ENCODE assay signal across 8 mouse cellular contexts in the genomic region with DNA sequence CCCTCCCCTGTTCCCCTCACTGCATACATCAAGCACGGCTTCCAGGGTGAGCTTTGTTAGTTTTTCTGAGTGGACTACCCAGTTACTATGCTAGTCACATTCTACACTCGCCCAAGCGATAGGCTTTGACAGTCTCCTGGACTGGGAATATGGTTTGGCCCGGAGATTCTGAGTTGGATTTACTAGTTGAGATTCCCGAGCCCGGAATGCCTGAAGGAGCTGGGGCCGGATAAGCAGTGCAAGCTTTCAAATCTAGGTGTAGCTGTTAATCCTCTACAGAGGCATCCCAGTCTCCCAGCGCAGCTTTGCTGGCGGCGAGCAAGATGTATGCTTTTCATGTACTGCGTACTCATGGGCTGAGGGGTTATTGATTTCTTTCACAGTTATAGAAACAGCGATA. TPM values are rescaled to one million over a fixed set of nuclear protein-coding genes. Genes with fewer than 3 reads are reported as not detected.
DNase-seq lines count a peak whose midpoint lies in the region; ATAC-seq lines count a peak whose summit lies in the region.

No protein-coding gene starts in this region.

- DNase-seq in Muller cell, postnatal 12 days (ENCODE audit: inconsistent ontology term), result peak; percentile 60
- DNase-seq in kidney, adult 11 months, result peak; percentile 7
- DNase-seq in left cerebral cortex, postnatal 14 days (ENCODE audit: low spot score in 2 of 2), result peak; percentile 62 to 70
- DNase-seq in mesoderm, embryonic 11.5 days (ENCODE audit: low read depth, low spot score), result peak; percentile 55
- no peak for DNase-seq in thymus, postnatal 0 days (ENCODE audit: low spot score)

- H3K9me3 ChIP-seq in forebrain, embryonic 16.5 days (ENCODE audit: control insufficient read depth, low read length), result no peaks in the 10 kb centered on the region
- no peaks in the 10 kb centered on the region for H3K9me3 ChIP-seq in stomach, embryonic 14.5 days (ENCODE audit: control insufficient read depth, low read depth, low read length)

- H3K4me1 ChIP-seq in forebrain, embryonic 16.5 days (replicated peaks; ENCODE audit: control insufficient read depth, insufficient read depth, low read length), result peaks cover 29% of the 10 kb centered on the region
- peaks cover 7% of the 10 kb centered on the region; the same call in 1 of the 2 replicates for H3K4me1 ChIP-seq in stomach, embryonic 14.5 days (ENCODE audit: control insufficient read depth, insufficient read depth, low read length)

- intact Hi-C loops in left cerebral cortex, postnatal 14 days (cut with DNase I), result loop anchor here (2.0 kb wide), 1 partner anchor 1584 kb away; no protein-coding TSS in a partner anchor

- ATAC-seq in cerebellum, adult (ENCODE audit: insufficient number of reproducible peaks, low FRiP score, low TSS enrichment), result peak; percentile 62
- ATAC-seq in forebrain, embryonic 16.5 days, result peak; percentile 51
- ATAC-seq in stomach, embryonic 14.5 days (ENCODE audit: insufficient number of reproducible peaks, insufficient read depth, low FRiP score, low read depth), result 0 out of 2 replicates have a peak, but pooled peaks have one; percentile 14

- peak overlapping the region; percentile 88 for H3K27ac ChIP-seq in forebrain, embryonic 16.5 days (ENCODE audit: low read length)
- peak overlapping the region; percentile 76; the same call in 1 of the 2 replicates for H3K27ac ChIP-seq in stomach, embryonic 14.5 days (ENCODE audit: low read length)

- peak overlapping the region; percentile 70 for H3K4me3 ChIP-seq in forebrain, embryonic 16.5 days (replicated peaks; ENCODE audit: low read length)
- peak overlapping the region; percentile 53 for H3K4me3 ChIP-seq in stomach, embryonic 14.5 days (ENCODE audit: low read depth, low read length)

- peak overlapping the region; percentile 80 for H3K4me2 ChIP-seq in forebrain, embryonic 16.5 days (ENCODE audit: low read length)
- peak overlapping the region; percentile 58 for H3K4me2 ChIP-seq in stomach, embryonic 14.5 days (replicated peaks; ENCODE audit: low read depth, low read length)

- no peaks in the 10 kb centered on the region for H3K36me3 ChIP-seq in forebrain, embryonic 16.5 days (ENCODE audit: control insufficient read depth, insufficient read depth)
- H3K36me3 ChIP-seq in stomach, embryonic 14.5 days (ENCODE audit: control insufficient read depth, insufficient read depth, low read length), result no peaks in the 10 kb centered on the region

- peak overlapping the region; percentile 71 for H3K9ac ChIP-seq in forebrain, embryonic 16.5 days (replicated peaks; ENCODE audit: low read depth, low read length)
- H3K9ac ChIP-seq in stomach, embryonic 14.5 days (replicated peaks; ENCODE audit: low read depth, low read length), result peak overlapping the region; percentile 56

- under 1% methylated on average over 12 of the region's 12 CpGs for WGBS in forebrain, embryonic 16.5 days
- 0% methylated on average over 12 of the region's 12 CpGs for WGBS in stomach, embryonic 14.5 days

- no peaks in the 10 kb centered on the region for H3K27me3 ChIP-seq in forebrain, embryonic 16.5 days (replicated peaks; ENCODE audit: control insufficient read depth, insufficient read depth, low read length)
- H3K27me3 ChIP-seq in stomach, embryonic 14.5 days (ENCODE audit: control insufficient read depth, insufficient read depth, low read length), result no peaks in the 10 kb centered on the region

RNA-seq across cellular contexts. Expression of gene Flrt3, which starts 0.8 kb away (rescaled TPM):
- 57.1 and 63.6 TPM in 2 replicates for polyA plus RNA-seq in forebrain, embryonic 16.5 days (2015; fragmentation: Nextera tagmentation; extraction: Ambion mirVana)
- total RNA-seq in left cerebral cortex, postnatal 14 days (2021), result 10 to 100 TPM; 29.2 to 31.9 TPM
- 24.0 and 25.1 TPM in 2 replicates for polyA plus RNA-seq in stomach, embryonic 14.5 days (2014; fragmentation: Nextera tagmentation; extraction: Ambion mirVana)
- polyA plus RNA-seq in thymus, postnatal 0 days (2015; fragmentation: Nextera tagmentation; extraction: Ambion mirVana), result 2.7 and 3.9 TPM in 2 replicates
